Mouse (Mus musculus) lung, postnatal 0 days (tissue): Measurements from ENCODE around the gene Rfx5. TPM values are rescaled to one million over a fixed set of nuclear protein-coding genes. Genes with fewer than 3 reads are reported as not detected.

Experiments
- ATAC-seq: fragments of 200-750 bp; cut with Nextera tagmentation; 2 replicates; pipeline ENCODE4 v1.8.0; 2017; ENCODE audit warnings: moderate library complexity
- DNase-seq: peaks from one replicate; pipeline ENCODE4 v3.0.0-alpha.2; 2016; ENCODE audit warnings: low spot score
- H3K27ac ChIP-seq: fragments of 300-500 bp; sonication (generic); 2 replicates; pipeline ENCODE4 v1.5.1; 2014; ENCODE audit warnings: antibody characterized with exemption, mild to moderate bottlenecking, low read length, mixed read lengths
- H3K27me3 ChIP-seq: fragments of 300-500 bp; sonication (generic); replicated peaks from 2 replicates; pipeline ENCODE4 v1.6.1; 2014; ENCODE audit warnings: low read length, mixed read lengths; ENCODE audit not compliant: insufficient read depth
- H3K36me3 ChIP-seq: fragments of 300-500 bp; sonication (generic); 2 replicates; pipeline ENCODE4 v1.6.1; 2014; ENCODE audit warnings: low read length, mixed read lengths; ENCODE audit not compliant: insufficient read depth
- H3K4me1 ChIP-seq: fragments of 300-500 bp; sonication (generic); 2 replicates; pipeline ENCODE4 v1.6.1; 2014; ENCODE audit warnings: antibody characterized with exemption, low read depth, low read length, mixed read lengths; ENCODE audit not compliant: insufficient read depth
- H3K4me2 ChIP-seq: fragments of 300-500 bp; sonication (generic); replicated peaks from 2 replicates; pipeline ENCODE4 v1.6.1; 2014; ENCODE audit warnings: low read depth, mild to moderate bottlenecking, low read length, moderate library complexity, mixed read lengths
- H3K4me3 ChIP-seq: fragments of 300-500 bp; sonication (generic); 2 replicates; pipeline ENCODE4 v1.5.1; 2014; ENCODE audit warnings: low read depth, low read length
- H3K9ac ChIP-seq: fragments of 300-500 bp; sonication (generic); replicated peaks from 2 replicates; pipeline ENCODE4 v1.6.1; 2014; ENCODE audit warnings: low read depth, mild to moderate bottlenecking
- H3K9me3 ChIP-seq: fragments of 300-500 bp; sonication (generic); 2 replicates; pipeline ENCODE4 v1.6.1; 2016; ENCODE audit warnings: low read length, mixed read lengths
- CTCF ChIP-seq: IDR thresholded peaks from 2 replicates; pipeline ENCODE4 v1.5.1; 2016; ENCODE audit warnings: antibody characterized with exemption, mild to moderate bottlenecking
- EP300 ChIP-seq: IDR thresholded peaks from 2 replicates; pipeline ENCODE4 v1.6.1; 2016; ENCODE audit warnings: antibody characterized with exemption, mild to moderate bottlenecking, control low read depth
- WGBS: fragments of 180-500 bp; shearing (Covaris S2); extraction: QIAGEN DNeasy Blood & Tissue Kit; methylation state at CpG from one replicate; pipeline ENCODE4 v1.1.7; 2014; 5-methylcytosine and 5-hydroxymethylcytosine counted together
- polyA plus RNA-seq: library from polyadenylated mRNA; unstranded; fragments of >200 nt; fragmentation: Nextera tagmentation; extraction: Ambion mirVana; gene quantifications from 2 replicates; pipeline ENCODE4 v1.2.1, GENCODE M21; 2015

Rfx5 gene
- polyA plus RNA-seq, 1 experiment from 2014 or later = 3.3 TPM

DNA sequence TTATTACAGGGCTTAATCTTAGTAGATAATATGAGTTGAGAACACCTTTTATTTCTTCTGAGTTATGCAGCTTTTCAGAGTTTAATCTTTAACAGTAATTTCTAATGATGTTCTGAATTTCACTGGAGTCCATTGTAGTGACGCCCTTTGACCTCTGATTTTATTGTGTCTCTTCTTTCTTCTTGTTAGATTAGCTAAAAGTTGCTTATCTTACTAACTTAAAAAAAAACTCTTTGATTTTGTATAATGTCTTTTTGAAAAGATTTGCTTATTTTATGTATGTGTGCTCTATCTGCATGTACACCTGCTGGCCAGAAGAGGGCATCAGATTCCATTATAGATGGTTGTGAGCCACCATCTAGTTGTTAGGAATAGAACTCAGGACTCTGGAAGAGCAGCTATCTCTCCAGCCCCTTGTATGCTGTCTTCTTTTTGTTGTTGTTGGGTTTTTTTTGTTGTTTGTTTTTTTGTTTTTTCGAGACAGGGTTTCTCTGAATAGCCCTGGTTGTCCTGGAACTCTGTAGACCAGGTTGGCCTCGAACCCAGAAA, 5.7 kb upstream of the Rfx5 start:
- H3K4me3 ChIP-seq = no peak overlapping the region
- no peak overlapping the region for H3K27ac ChIP-seq
- H3K4me1 ChIP-seq = no peaks in the 10 kb centered on the region; the same call in 1 of the 2 replicates
- DNase-seq (peak; percentile 36), ATAC-seq (no peak)
- no peak for TF ChIP-seq EP300
- TF ChIP-seq CTCF = peak; percentile 71
- no peaks in the 10 kb centered on the region for H3K27me3 ChIP-seq
- no peaks in the 10 kb centered on the region for H3K9me3 ChIP-seq
- H3K9ac ChIP-seq = no peak overlapping the region
- 73% methylated on average over 3 of the region's 3 CpGs for WGBS
- no peak overlapping the region for H3K4me2 ChIP-seq
- no peaks in the 10 kb centered on the region for H3K36me3 ChIP-seq

DNA sequence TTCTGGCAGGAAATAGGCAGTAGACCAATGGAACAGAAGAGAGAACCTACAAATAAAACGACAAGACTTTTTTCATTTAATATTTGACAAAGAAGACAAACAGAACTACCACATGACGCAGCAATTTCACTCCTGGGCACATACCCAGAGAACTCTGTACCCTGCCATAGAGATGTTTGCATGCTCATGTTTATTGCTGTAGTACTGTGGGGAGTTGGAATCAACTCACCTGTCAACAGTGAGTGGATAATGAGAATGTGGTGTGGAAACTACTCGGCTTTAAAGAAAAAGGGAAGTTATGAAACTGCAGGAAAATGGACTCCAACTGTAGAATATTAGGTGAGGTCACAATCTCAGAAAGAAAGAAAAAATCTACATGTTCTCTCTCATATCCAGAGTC, 4.2 kb upstream of the Rfx5 start:
- Histone ChIP-seq H3K27me3 (no peaks in the 10 kb centered on the region), H3K4me2 (no peak overlapping the region), H3K9me3 (no peaks in the 10 kb centered on the region), H3K27ac (no peak overlapping the region), H3K4me3 (no peak overlapping the region), H3K9ac (no peak overlapping the region), H3K4me1 (no peaks in the 10 kb centered on the region; the same call in 1 of the 2 replicates), H3K36me3 (no peaks in the 10 kb centered on the region)
- no peak for ATAC-seq
- TF ChIP-seq EP300 = no peak
- DNase-seq = no peak
- WGBS = 65% methylated on average over 3 of the region's 3 CpGs

DNA sequence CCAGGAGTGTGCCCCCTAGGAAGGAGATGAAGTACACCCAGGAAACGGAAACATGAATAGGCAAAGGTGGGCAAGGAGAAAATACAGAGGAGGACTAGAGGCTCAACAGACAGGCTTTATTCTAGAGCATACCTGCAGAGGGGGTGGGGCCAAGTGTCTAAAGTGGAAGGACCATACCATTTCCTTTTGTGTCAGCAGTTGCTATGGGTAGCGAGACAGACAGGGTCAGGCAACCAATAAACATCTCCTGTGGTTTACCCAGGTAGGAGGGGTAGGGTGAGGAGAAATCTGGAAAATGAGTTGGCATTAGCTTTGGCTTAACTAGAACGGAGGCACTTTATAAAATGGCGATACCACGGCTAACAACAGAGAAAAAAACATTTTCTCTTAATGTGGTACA, 1.1 kb upstream of the Rfx5 start:
- no peaks in the 10 kb centered on the region for H3K9me3 ChIP-seq
- no peak overlapping the region for H3K9ac ChIP-seq
- H3K4me3 ChIP-seq = peak overlapping the region; percentile 91
- no peaks in the 10 kb centered on the region for H3K27me3 ChIP-seq
- ATAC-seq (peak; percentile 72), DNase-seq (peak; percentile 92)
- H3K27ac ChIP-seq = peak overlapping the region; percentile 83
- H3K4me2 ChIP-seq = peak overlapping the region; percentile 56
- WGBS = 42% methylated on average over 5 of the region's 5 CpGs
- TF ChIP-seq CTCF (peak; percentile 30; the same call in 1 of the 2 replicates), EP300 (no peak)
- no peaks in the 10 kb centered on the region; the same call in 1 of the 2 replicates for H3K36me3 ChIP-seq
- no peaks in the 10 kb centered on the region; the same call in 1 of the 2 replicates for H3K4me1 ChIP-seq

DNA sequence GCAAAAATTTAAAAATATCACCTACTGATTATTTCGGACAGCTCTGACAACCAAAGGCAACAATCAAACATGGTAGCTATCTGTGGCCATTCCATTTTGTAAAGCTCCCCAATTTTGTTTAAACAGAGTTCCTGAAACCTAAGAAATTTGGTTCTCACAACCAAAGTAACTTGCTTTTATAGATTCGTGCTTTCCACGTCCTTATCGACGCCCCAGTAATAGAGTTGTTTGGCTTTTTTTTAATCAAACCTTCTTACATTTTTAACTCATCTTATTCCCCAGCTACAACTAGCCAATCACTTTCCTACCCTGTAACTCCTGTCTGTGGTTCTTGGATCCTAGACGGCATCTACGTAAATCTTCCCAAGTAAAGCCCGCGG, 501 bp upstream of the Rfx5 start:
- Histone ChIP-seq H3K4me1 (no peaks in the 10 kb centered on the region; the same call in 1 of the 2 replicates), H3K27me3 (no peaks in the 10 kb centered on the region), H3K4me3 (peak overlapping the region; percentile 91), H3K9ac (peak overlapping the region; percentile 78), H3K9me3 (no peaks in the 10 kb centered on the region), H3K36me3 (peaks cover 1% of the 10 kb centered on the region; the same call in 1 of the 2 replicates), H3K4me2 (peak overlapping the region; percentile 56), H3K27ac (peak overlapping the region; percentile 83)
- ATAC-seq = no peak; the same call in 1 of the 2 replicates
- WGBS = 7% methylated on average over 9 of the region's 9 CpGs
- TF ChIP-seq CTCF = no peak
- TF ChIP-seq EP300 = peak; percentile 38
- no peak for DNase-seq

DNA sequence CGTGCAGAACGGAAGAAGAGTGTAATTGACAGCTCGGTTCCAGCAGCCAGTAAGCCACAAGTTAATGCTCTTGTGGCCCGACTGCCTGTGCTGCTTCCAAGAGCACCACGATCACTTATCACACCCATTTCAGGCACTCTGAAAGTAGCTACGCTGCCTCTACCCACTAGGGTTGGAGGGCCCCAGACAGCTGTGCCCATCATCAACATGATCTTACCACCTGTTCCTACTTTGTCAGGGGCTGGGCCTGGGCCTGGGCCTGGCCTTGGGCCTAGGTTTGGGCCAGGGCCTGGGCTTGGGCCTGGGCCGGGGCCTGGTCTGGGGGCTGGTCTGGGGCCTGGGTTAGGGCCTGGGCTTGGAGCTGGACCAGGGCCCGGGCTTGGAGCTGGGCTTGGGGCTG, 4.4 kb downstream of the Rfx5 start:
- DNase-seq = no peak
- H3K27me3 ChIP-seq = no peaks in the 10 kb centered on the region
- no peak for ATAC-seq
- H3K4me3 ChIP-seq = no peak overlapping the region
- no peak overlapping the region for H3K9ac ChIP-seq
- TF ChIP-seq CTCF = no peak
- no peak for TF ChIP-seq EP300
- no peaks in the 10 kb centered on the region for H3K4me1 ChIP-seq
- no peak overlapping the region for H3K27ac ChIP-seq
- H3K9me3 ChIP-seq = no peaks in the 10 kb centered on the region
- 87% methylated on average over 8 of the region's 8 CpGs for WGBS
- H3K36me3 ChIP-seq = peaks cover 4% of the 10 kb centered on the region; the same call in 1 of the 2 replicates
- no peak overlapping the region for H3K4me2 ChIP-seq

DNA sequence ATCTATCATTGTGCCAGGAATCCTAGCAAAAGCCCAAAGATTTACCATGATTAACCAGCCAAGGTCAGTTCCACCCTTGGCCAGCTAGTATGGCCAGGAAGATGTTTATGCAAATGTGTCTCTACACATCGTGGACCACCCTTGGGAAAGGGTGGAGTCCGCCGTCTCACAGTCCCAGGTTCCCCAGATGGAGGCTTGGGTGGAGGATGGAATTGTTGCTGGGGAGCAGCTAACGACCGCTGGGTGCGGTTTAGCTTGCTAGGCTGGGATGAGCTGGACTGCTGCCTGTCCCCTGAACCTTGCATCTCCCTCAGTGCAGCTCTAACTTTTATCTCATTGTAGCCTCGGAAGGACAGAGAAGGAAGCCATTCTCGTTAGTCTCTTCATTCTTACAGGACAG, 6.0 kb downstream of the Rfx5 start:
- Histone ChIP-seq H3K9me3 (no peaks in the 10 kb centered on the region), H3K4me3 (no peak overlapping the region), H3K27me3 (no peaks in the 10 kb centered on the region), H3K4me2 (no peak overlapping the region), H3K9ac (no peak overlapping the region), H3K4me1 (no peaks in the 10 kb centered on the region), H3K36me3 (peaks cover 4% of the 10 kb centered on the region; the same call in 1 of the 2 replicates), H3K27ac (no peak overlapping the region)
- ATAC-seq (no peak), DNase-seq (no peak)
- TF ChIP-seq CTCF (no peak), EP300 (no peak)
- 47% methylated on average over 8 of the region's 8 CpGs for WGBS
